Comparison of ENCODE assay signal across 8 mouse cellular contexts in the genomic region with DNA sequence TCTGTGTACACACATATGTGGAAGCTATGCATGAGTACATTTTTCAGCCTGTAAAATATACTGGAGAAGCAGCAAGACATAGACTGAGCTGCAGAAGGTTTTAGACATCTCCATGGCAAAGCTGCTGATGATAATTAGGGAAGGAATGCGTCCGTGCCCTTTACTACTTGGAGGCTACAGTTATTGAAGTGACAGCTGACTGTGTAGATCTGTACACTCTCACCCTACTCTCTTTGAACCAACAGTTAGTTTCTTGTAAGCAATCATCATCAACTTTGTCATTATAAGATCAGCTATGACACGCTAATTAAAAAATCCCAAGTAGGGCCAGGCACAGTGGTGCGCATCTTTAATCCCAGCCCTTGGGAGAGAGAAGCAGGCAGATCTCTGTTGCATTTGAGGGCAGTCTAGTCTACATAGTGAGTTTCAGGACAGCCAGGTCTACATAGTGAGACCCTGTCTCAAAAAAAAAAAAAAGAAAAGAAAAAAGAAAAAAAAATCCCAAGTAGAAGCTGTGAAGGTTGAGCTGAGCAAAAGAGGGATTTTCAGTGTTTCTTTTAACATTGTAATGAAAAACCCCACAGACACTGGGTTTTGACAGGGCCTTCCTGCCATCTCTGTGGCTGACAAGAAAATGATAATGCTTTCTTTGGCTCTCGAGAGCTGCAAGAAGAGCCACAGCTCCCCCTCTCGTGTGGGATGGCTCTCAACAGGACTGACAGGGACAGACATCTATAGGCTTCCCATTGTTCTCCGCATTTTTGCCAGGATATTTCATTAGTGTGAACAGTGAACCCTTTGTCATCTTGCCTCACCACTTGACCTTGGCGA. TPM values are rescaled to one million over a fixed set of nuclear protein-coding genes. Genes with fewer than 3 reads are reported as not detected.
DNase-seq lines count a peak whose midpoint lies in the region; ATAC-seq lines count a peak whose summit lies in the region.

No protein-coding gene starts in this region.

- H3K9ac ChIP-seq in heart, embryonic 15.5 days: no peak overlapping the region
- H3K9ac ChIP-seq in heart, embryonic 11.5 days (ENCODE audit: low read depth, low read length): no peak overlapping the region
- H3K9ac ChIP-seq in liver, embryonic 16.5 days (ENCODE audit: low read depth, low read length): no peak overlapping the region

- WGBS in heart, embryonic 15.5 days: 49% methylated on average over 8 of the region's 8 CpGs
- WGBS in heart, embryonic 11.5 days (ENCODE audit: insufficient replicate concordance): 51% methylated on average over 8 of the region's 8 CpGs
- WGBS in embryonic facial prominence, embryonic 10.5 days: 47% methylated on average over 8 of the region's 8 CpGs
- WGBS in liver, embryonic 16.5 days (ENCODE audit: insufficient replicate concordance): 51% methylated on average over 8 of the region's 8 CpGs

- 0 out of 2 replicates have a peak overlapping the region, but pooled peaks have one; percentile 13 for H3K4me2 ChIP-seq in heart, embryonic 15.5 days
- H3K4me2 ChIP-seq in heart, embryonic 11.5 days: no peak overlapping the region
- no peak overlapping the region for H3K4me2 ChIP-seq in liver, embryonic 16.5 days (ENCODE audit: low read depth, low read length)

- no peak overlapping the region for H3K4me3 ChIP-seq in heart, embryonic 15.5 days
- H3K4me3 ChIP-seq in heart, embryonic 11.5 days (ENCODE audit: low read depth, low read length): no peak overlapping the region
- no peak overlapping the region for H3K4me3 ChIP-seq in embryonic facial prominence, embryonic 10.5 days
- H3K4me3 ChIP-seq in liver, embryonic 16.5 days (ENCODE audit: low read depth, low read length): no peak overlapping the region

- DNase-seq in ES-CJ7 (ENCODE audit: low read depth, low spot score): peak; percentile 49
- DNase-seq in embryonic facial prominence, embryonic 10.5 days (ENCODE audit: low spot score): peak; percentile 32
- peak; percentile 61 for DNase-seq in thymus, postnatal 14 days
- no peak for DNase-seq in adrenal gland, adult 8-10 months
- no peak for DNase-seq in kidney, postnatal 36 days

- no peaks in the 10 kb centered on the region for H3K9me3 ChIP-seq in heart, embryonic 15.5 days (replicated peaks)
- no peaks in the 10 kb centered on the region for H3K9me3 ChIP-seq in heart, embryonic 11.5 days (replicated peaks; ENCODE audit: control insufficient read depth, low read length)
- H3K9me3 ChIP-seq in embryonic facial prominence, embryonic 10.5 days: no peaks in the 10 kb centered on the region
- H3K9me3 ChIP-seq in liver, embryonic 16.5 days (replicated peaks; ENCODE audit: control insufficient read depth, low read length): no peaks in the 10 kb centered on the region

- no peak for ATAC-seq in heart, embryonic 15.5 days (replicated peaks; ENCODE audit: insufficient number of reproducible peaks, insufficient read depth, low FRiP score, low read depth)
- ATAC-seq in heart, embryonic 11.5 days (replicated peaks; ENCODE audit: insufficient number of reproducible peaks, low FRiP score, low TSS enrichment): no peak
- ATAC-seq in liver, embryonic 16.5 days (ENCODE audit: low read depth): no peak

- H3K36me3 ChIP-seq in heart, embryonic 15.5 days: no peaks in the 10 kb centered on the region
- 0 out of 2 replicates have a peak, but pooled peaks cover 7% of the 10 kb centered on the region for H3K36me3 ChIP-seq in heart, embryonic 11.5 days (ENCODE audit: control insufficient read depth, insufficient read depth, low read length)
- H3K36me3 ChIP-seq in embryonic facial prominence, embryonic 10.5 days (replicated peaks): peaks cover 51% of the 10 kb centered on the region
- no peaks in the 10 kb centered on the region for H3K36me3 ChIP-seq in liver, embryonic 16.5 days (ENCODE audit: control insufficient read depth, insufficient read depth)

- H3K27ac ChIP-seq in heart, embryonic 15.5 days: 0 out of 2 replicates have a peak overlapping the region, but pooled peaks have one; percentile 49
- H3K27ac ChIP-seq in heart, embryonic 11.5 days (ENCODE audit: low read depth, low read length): no peak overlapping the region; the same call in 1 of the 2 replicates
- H3K27ac ChIP-seq in embryonic facial prominence, embryonic 10.5 days (replicated peaks): peak overlapping the region; percentile 66
- H3K27ac ChIP-seq in liver, embryonic 16.5 days (ENCODE audit: low read length): peak overlapping the region; percentile 2

- H3K27me3 ChIP-seq in heart, embryonic 15.5 days: no peaks in the 10 kb centered on the region
- no peaks in the 10 kb centered on the region for H3K27me3 ChIP-seq in heart, embryonic 11.5 days (ENCODE audit: control insufficient read depth, insufficient read depth, low read length)
- H3K27me3 ChIP-seq in embryonic facial prominence, embryonic 10.5 days (replicated peaks; ENCODE audit: low read depth, poor library complexity, severe bottlenecking): no peaks in the 10 kb centered on the region
- no peaks in the 10 kb centered on the region for H3K27me3 ChIP-seq in liver, embryonic 16.5 days (ENCODE audit: control insufficient read depth, insufficient read depth, low read depth, low read length)

- H3K4me1 ChIP-seq in heart, embryonic 15.5 days (replicated peaks): peaks cover 13% of the 10 kb centered on the region
- H3K4me1 ChIP-seq in heart, embryonic 11.5 days (ENCODE audit: control insufficient read depth, insufficient read depth, low read length): peaks cover 12% of the 10 kb centered on the region
- peaks cover 31% of the 10 kb centered on the region for H3K4me1 ChIP-seq in embryonic facial prominence, embryonic 10.5 days
- H3K4me1 ChIP-seq in liver, embryonic 16.5 days (ENCODE audit: control insufficient read depth, low read depth, low read length): peaks cover 9% of the 10 kb centered on the region; the same call in 1 of the 2 replicates

RNA-seq across cellular contexts. Expression of gene Gja10, which starts 41.6 kb away (rescaled TPM):
- polyA plus RNA-seq in heart, embryonic 15.5 days (2015; fragmentation: Nextera tagmentation; extraction: Ambion mirVana): not detected in 2 replicates
- polyA plus RNA-seq in heart, embryonic 11.5 days (2014; fragmentation: Nextera tagmentation; extraction: Ambion mirVana): not detected in 2 replicates
- polyA plus RNA-seq in embryonic facial prominence, embryonic 10.5 days (2016; fragmentation: Nextera tagmentation; extraction: Ambion mirVana): 0.07 and 0.16 TPM in 2 replicates
- not detected in 2 replicates for polyA plus RNA-seq in liver, embryonic 16.5 days (2015; fragmentation: Nextera tagmentation; extraction: Ambion mirVana)
- not detected for total RNA-seq in adrenal gland, adult 8-10 months (2022)

RNA-seq across cellular contexts. Expression of gene Casp8ap2, which starts 54.3 kb away (rescaled TPM):
- 24.7 and 31.6 TPM in 2 replicates for polyA plus RNA-seq in heart, embryonic 15.5 days (2015; fragmentation: Nextera tagmentation; extraction: Ambion mirVana)
- polyA plus RNA-seq in heart, embryonic 11.5 days (2014; fragmentation: Nextera tagmentation; extraction: Ambion mirVana): 30.0 and 42.0 TPM in 2 replicates
- polyA plus RNA-seq in embryonic facial prominence, embryonic 10.5 days (2016; fragmentation: Nextera tagmentation; extraction: Ambion mirVana): 76.8 TPM in 2 replicates
- 20.8 and 23.7 TPM in 2 replicates for polyA plus RNA-seq in liver, embryonic 16.5 days (2015; fragmentation: Nextera tagmentation; extraction: Ambion mirVana)
- total RNA-seq in adrenal gland, adult 8-10 months (2022): 1 to 10 TPM; 6.6 to 9.7 (median 8.5) TPM

Comparison
In these comparisons a context has a peak if more than half of its experiments do, and no peak if none do; other contexts are left out.
1. DNase-seq: peak in ES-CJ7 (single experiment), embryonic facial prominence, embryonic 10.5 days (single experiment) and thymus, postnatal 14 days (single experiment); none in adrenal gland, adult 8-10 months (single experiment) and kidney, postnatal 36 days (0 of 2).